Mouse (Mus musculus) ES-E14 (cell line): ENCODE data around the gene Pcna.

ENCODE experiments used
- HCFC1 ChIP-seq: IDR thresholded peaks from 2 replicates; pipeline ENCODE4 v1.6.1; 2012; ENCODE audit warnings: low read length, inconsistent platforms, borderline replicate concordance; ENCODE audit not compliant: insufficient read depth
- MAFK ChIP-seq: IDR thresholded peaks from 2 replicates; pipeline ENCODE4 v1.6.1; 2014; ENCODE audit warnings: mild to moderate bottlenecking, low read depth, low read length, inconsistent platforms; ENCODE audit not compliant: insufficient read depth
- ZC3H11A ChIP-seq: IDR thresholded peaks from 2 replicates; pipeline ENCODE4 v1.6.1; 2012; ENCODE audit warnings: low read depth, mild to moderate bottlenecking, inconsistent platforms, low read length, borderline replicate concordance

- TF ChIP-seq HCFC1 (no peak), MAFK (no peak), ZC3H11A (no peak)
Observed at GRCm38 (mm10) chr2:132293694-132294450, 40.8 kb upstream of the Pcna start.
